Mouse (Mus musculus) lung, adult 2 months (tissue): ENCODE results near the gene Ppil6.

Source experiments
- CTCF ChIP-seq: fragments of 200-500 bp; IDR thresholded peaks from 2 replicates; pipeline ENCODE4 v1.5.1; 2011; ENCODE audit warnings: mild to moderate bottlenecking, low read length, control low read depth; ENCODE audit not compliant: insufficient read depth
- POLR2A ChIP-seq: fragments of 200-500 bp; IDR thresholded peaks from 2 replicates; pipeline ENCODE4 v1.6.1; 2011; ENCODE audit warnings: low read depth, mild to moderate bottlenecking, control low read depth, low read length, borderline replicate concordance; ENCODE audit errors: extremely low read depth

- TF ChIP-seq CTCF (no peak), POLR2A (no peak)
These were observed 47.7 kb downstream of the Ppil6 start for GRCm38 (mm10) chr10:41537983-41538330.
